Mouse (Mus musculus) c-Kit-positive CD71-positive TER-119-positive erythroid progenitor cells, embryonic 14.5 days (primary cell): Measurements from ENCODE around the gene Lmntd1.
"Not testable (repeated sequence)": the region's sequence is repeated elsewhere in the genome, so short reads cannot be mapped to it uniquely, and the experiment has no call there.

Experiments
- DNase-seq: peaks from one replicate; pipeline ENCODE4 v3.0.0-alpha.2; 2013; ENCODE audit warnings: low spot score

The Lmntd1 gene

GRCm38 (mm10) chr6:145341301-145342193 lies 272.6 kb downstream of the Lmntd1 start:
- DNase-seq, result peak; percentile 87

GRCm38 (mm10) chr6:145340657-145341146 lies 273.4 kb downstream of the Lmntd1 start:
- DNase-seq, result peak; percentile 93

GRCm38 (mm10) chr6:145339956-145340656 lies 274.0 kb downstream of the Lmntd1 start:
- peak; percentile 61 for DNase-seq

GRCm38 (mm10) chr6:145338571-145339294 lies 275.4 kb downstream of the Lmntd1 start:
- no peak for DNase-seq

GRCm38 (mm10) chr6:145337521-145337920 lies 276.6 kb downstream of the Lmntd1 start:
- DNase-seq, result not testable (repeated sequence)

GRCm38 (mm10) chr6:145335876-145336768 lies 278.0 kb downstream of the Lmntd1 start:
- no peak for DNase-seq

- DNase-seq, result no peak
These were observed 279.9 kb downstream of the Lmntd1 start for GRCm38 (mm10) chr6:145334211-145334610.

- no peak for DNase-seq
These were observed 287.8 kb downstream of the Lmntd1 start for GRCm38 (mm10) chr6:145326141-145326806.

GRCm38 (mm10) chr6:145325095-145325494 lies 289.0 kb downstream of the Lmntd1 start:
- no peak for DNase-seq

- DNase-seq, result no peak
These were observed 289.6 kb downstream of the Lmntd1 start for GRCm38 (mm10) chr6:145324470-145324869.

- DNase-seq, result no peak
These were observed 291.9 kb downstream of the Lmntd1 start for GRCm38 (mm10) chr6:145322246-145322645.

- DNase-seq, result no peak
These were observed 294.0 kb downstream of the Lmntd1 start for GRCm38 (mm10) chr6:145320156-145320555.
